In the genomic region with DNA sequence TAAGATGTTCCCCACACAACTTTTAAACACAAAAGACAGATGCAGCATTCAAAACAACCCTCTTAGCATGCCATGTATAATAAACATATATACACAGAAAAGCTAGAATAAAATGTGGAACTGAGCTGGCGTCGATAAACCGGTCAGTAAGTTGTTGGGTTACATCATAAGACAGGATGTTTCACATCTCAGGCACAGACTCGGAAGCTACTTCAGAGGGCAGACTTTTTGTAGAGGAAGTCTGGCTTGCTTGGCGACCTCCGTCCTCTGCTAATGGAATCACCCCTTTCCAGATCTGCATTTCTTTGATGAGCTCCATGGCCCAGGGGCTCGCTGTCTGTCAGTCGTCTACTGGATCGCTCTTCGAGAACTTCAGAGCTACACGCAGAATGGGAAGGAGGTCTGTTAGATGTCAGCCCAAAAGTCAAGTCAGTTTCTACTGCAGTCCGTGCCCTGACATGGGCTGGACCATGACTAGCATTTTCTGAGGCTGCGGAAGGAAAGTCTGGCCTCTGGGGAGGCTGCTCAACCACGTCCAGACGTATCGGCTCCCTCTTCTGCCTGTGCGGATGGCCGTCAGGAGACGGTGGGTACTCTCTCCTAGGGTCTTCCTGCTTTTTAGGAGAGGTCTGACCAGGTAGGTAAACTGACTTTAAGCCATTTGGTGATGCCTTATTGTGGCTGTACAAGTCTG, we compare ENCODE assay signal across 17 mouse cellular contexts. TPM values are rescaled to one million over a fixed set of nuclear protein-coding genes. Genes with fewer than 3 reads are reported as not detected.
"Had no signal": no experiment of that assay in that cellular context is flagged by ENCODE, and none has a peak within 500 bp of the region (broad histone marks: within the 10 kb centered on the region; RNA-seq: fewer than 3 reads in every experiment).

No protein-coding gene starts in this region.

- H3K27ac ChIP-seq: hindbrain, postnatal 0 days; kidney, embryonic 15.5 days; limb, embryonic 15.5 days; liver, embryonic 14.5 days; midbrain, embryonic 12.5 days; neural tube, embryonic 13.5 days had no signal

- DNase-seq: kidney, adult 2 months; kidney, postnatal 14 days; lung, embryonic 14.5 days; lung, postnatal 10 days; lung, postnatal 4 days; right cerebral cortex, postnatal 25 days had no signal

- ATAC-seq: hindbrain, postnatal 0 days; midbrain, embryonic 16.5 days had no signal

- H3K4me3 ChIP-seq: kidney, embryonic 15.5 days; limb, embryonic 15.5 days; midbrain, embryonic 12.5 days; neural tube, embryonic 13.5 days had no signal

RNA-seq across cellular contexts. Expression of gene Gm28051, which starts 27.5 kb away (rescaled TPM):
- total RNA-seq: hindbrain, postnatal 0 days; layer of hippocampus, postnatal 25 days; left cerebral cortex, adult 8-10 months; left cerebral cortex, postnatal 25 days; megakaryocyte-erythroid progenitor cell, adult 5-6 weeks had no signal
